Mouse (Mus musculus) ES-Bruce4 (cell line): ENCODE results near the gene Rassf3.

Experiments used
- CTCF ChIP-seq: IDR thresholded peaks from one replicate; pipeline ENCODE4 v1.8.1; 2011; ENCODE audit warnings: low read depth, low read length
- EP300 ChIP-seq: IDR thresholded peaks from 2 replicates; pipeline ENCODE4 v1.6.1; 2011; ENCODE audit warnings: low read depth, low read length; ENCODE audit not compliant: insufficient read depth

DNA sequence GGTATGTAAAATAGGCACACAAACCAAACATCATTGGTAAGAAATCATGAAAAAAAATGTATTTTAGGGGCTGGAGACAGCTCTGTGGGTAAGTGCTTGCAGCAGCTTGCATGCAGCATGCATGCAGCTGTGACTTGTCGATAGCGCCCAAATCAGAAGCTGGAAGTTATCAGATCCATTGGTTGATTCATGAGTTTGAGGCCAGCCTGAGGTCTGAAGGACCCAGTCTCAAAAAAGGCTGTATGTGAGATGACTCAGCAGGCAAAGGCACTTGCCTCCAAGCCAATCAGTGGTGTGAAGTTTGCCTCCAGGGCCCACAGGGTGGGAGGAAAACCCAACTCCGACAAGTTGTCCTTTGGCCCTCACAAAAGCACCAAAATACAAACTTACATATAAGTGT, 6.5 kb downstream of the Rassf3 start:
- TF ChIP-seq EP300 (0 out of 2 replicates have a peak, but pooled peaks have one; percentile 31), CTCF (no peak)
